Mouse (Mus musculus) midbrain, embryonic 10.5 days (tissue): Measurements from ENCODE around the gene 1700017N19Rik. TPM values are rescaled to one million over a fixed set of nuclear protein-coding genes. Genes with fewer than 3 reads are reported as not detected.
"Not testable (repeated sequence)": the region's sequence is repeated elsewhere in the genome, so short reads cannot be mapped to it uniquely, and the experiment has no call there.

Source experiments
- DNase-seq: peaks from one replicate; pipeline ENCODE4 v3.0.0-alpha.2; 2017; ENCODE audit warnings: low spot score
- H3K27ac ChIP-seq: fragments of 300-500 bp; sonication (generic); replicated peaks from 2 replicates; pipeline ENCODE4 v1.5.1; 2016; ENCODE audit warnings: mild to moderate bottlenecking
- H3K27me3 ChIP-seq: fragments of 300-500 bp; sonication (generic); 2 replicates; pipeline ENCODE4 v1.6.1; 2016; ENCODE audit warnings: low read depth, mild to moderate bottlenecking; ENCODE audit not compliant: poor library complexity, severe bottlenecking
- H3K36me3 ChIP-seq: fragments of 300-500 bp; sonication (generic); 2 replicates; pipeline ENCODE4 v1.6.1; 2016; ENCODE audit warnings: mild to moderate bottlenecking, moderate library complexity
- H3K4me1 ChIP-seq: fragments of 300-500 bp; sonication (generic); 2 replicates; pipeline ENCODE4 v1.6.1; 2016
- H3K4me3 ChIP-seq: fragments of 300-500 bp; sonication (generic); 2 replicates; pipeline ENCODE4 v1.5.1; 2016; ENCODE audit warnings: mild to moderate bottlenecking, moderate library complexity
- H3K9me3 ChIP-seq: fragments of 300-500 bp; sonication (generic); replicated peaks from 2 replicates; pipeline ENCODE4 v1.6.1; 2016; ENCODE audit warnings: mild to moderate bottlenecking
- WGBS: fragments of 180-500 bp; shearing (Covaris S2); methylation state at CpG from one replicate; pipeline ENCODE4 v1.1.7; 2016; 5-methylcytosine and 5-hydroxymethylcytosine counted together
- polyA plus RNA-seq: library from polyadenylated mRNA; unstranded; fragments of >200 nt; fragmentation: Nextera tagmentation; extraction: Ambion mirVana; gene quantifications from 2 replicates; pipeline ENCODE4 v1.2.1, GENCODE M21; 2016

1700017N19Rik gene
- not detected in 2 replicates for polyA plus RNA-seq

DNA sequence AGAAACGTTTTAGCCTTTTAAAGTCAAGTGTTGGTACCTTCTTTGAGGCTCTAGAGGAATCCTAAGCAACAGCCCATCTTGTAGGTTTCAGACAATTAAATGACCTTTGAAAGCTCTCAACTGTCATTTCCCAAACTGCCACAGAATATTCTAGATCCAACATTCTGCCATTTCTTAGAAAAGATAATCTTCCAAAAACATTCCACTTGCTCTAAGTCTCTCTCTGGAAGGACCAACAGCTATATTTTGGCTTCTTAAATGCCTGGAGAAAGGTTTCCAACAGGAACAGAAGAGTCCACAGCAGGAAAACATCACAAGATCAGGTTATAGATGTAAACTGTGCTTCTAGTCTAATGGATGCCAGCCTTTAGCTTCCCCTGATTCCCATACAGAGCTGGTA is at the start of gene 1700017N19Rik, which contains the start of gene 4930430F08Rik:
1700017N19Rik (plus strand) TSS at position 162 of the 400 bp plus-strand sequence.
4930430F08Rik (minus strand) TSS at position 101 of the 400 bp plus-strand sequence.
- peak within 1 kb of the TSS; percentile 87; the same call in 1 of the 2 replicates for H3K27ac ChIP-seq
- DNase-seq, result no peak
- H3K9me3 ChIP-seq, result no peaks in the 10 kb centered on the region
- no peaks in the 10 kb centered on the region for H3K27me3 ChIP-seq
- no peaks in the 10 kb centered on the region for H3K36me3 ChIP-seq
- H3K4me3 ChIP-seq, result peak within 1 kb of the TSS; percentile 79
- peaks cover 12% of the 10 kb centered on the region for H3K4me1 ChIP-seq
- WGBS, result 85% methylated on average over 1 of the region's 1 CpGs

DNA sequence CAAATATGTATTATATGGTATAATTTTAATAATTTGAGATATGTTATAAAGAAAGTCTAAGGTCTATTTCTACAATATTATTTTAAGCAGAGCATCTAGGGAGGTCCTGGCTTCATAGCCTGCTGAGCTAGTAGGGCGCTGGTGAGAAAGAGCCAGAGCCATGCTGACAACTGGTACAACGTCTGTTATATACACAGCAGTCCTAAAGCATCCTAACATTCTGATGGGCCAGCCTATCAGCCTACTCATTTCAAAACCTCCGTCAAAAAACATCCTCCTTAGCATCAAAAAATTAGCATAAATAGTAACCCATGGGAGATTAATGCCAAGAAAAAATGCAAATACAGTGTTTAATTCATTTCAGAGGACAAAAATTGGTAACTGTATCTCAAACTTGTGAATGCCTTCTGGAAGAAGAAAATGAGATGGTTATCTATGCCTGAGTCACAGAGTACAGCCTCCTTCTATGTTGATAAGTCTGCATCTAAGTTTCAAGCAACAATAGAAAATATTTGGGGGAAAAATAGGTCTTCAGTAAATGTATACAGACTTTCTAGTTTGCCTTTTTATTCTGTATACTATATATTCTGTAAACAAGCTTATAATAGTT is 33.6 kb upstream of the 1700017N19Rik start:
- Histone ChIP-seq H3K4me1 (no peaks in the 10 kb centered on the region), H3K9me3 (no peaks in the 10 kb centered on the region), H3K27me3 (no peaks in the 10 kb centered on the region), H3K27ac (no peak overlapping the region), H3K4me3 (no peak overlapping the region), H3K36me3 (peaks cover 33% of the 10 kb centered on the region)
- DNase-seq, result no peak
- WGBS, result 93% methylated on average over 3 of the region's 3 CpGs

DNA sequence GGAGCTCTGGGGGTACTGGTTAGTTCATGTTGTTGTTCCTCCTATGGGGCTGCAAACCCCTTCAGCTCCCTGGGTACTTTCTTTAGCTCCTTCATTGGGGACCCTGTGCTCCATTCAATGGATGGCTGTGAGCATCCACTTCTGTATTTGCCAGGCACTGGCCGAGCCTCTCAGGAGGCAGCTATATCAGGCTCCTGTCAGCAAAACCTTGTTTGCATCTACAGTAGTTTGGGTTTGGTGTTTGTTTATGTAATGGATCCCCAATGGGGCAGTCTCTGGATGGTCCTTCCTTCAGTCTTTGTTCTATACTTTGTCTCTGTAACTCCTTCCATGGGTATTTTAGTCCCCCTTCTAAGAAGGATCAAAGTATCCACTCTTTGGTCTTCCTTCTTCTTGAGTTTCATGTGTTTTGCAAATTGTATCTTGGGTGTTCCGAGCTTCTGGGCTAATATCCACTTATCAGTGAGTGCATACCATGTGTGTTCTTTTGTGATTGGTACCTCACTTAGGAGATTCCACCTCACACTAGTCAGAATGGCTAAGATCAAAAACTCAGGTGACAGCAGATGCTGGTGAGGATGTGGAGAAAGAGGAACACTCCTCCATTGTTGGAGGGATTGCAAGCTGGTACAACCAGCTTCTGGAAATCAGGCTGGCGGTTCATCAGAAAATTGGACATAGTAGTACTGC is 29.9 kb upstream of the 1700017N19Rik start:
- DNase-seq, H3K9me3 ChIP-seq, H3K4me1 ChIP-seq, H3K27ac ChIP-seq, H3K27me3 ChIP-seq, H3K4me3 ChIP-seq: not testable (repeated sequence)
- H3K36me3 ChIP-seq, result peaks cover 60% of the 10 kb centered on the region
- WGBS, result 94% methylated on average over 3 of the region's 3 CpGs

DNA sequence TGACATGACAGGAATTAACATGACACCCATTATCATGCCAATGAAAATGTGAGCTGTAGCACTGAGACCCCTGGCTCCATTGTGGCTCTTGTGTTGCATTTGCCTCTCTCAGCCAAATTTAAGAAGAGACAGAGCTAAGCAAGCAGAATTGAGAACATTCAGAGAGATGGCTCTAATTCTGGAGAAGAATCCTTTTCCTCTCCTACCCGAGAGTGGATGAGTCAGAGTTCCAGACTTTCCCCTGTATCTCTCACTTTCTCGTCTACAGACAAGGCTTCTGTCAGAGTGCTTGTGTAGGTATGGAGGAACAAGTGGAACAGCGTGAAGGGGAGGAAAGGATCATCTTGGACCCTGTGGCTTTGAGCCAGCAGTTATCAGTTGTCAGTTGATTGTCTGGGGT is 26.2 kb upstream of the 1700017N19Rik start:
- Histone ChIP-seq H3K4me1 (no peaks in the 10 kb centered on the region), H3K36me3 (peaks cover 75% of the 10 kb centered on the region), H3K27me3 (no peaks in the 10 kb centered on the region), H3K4me3 (no peak overlapping the region), H3K27ac (no peak overlapping the region), H3K9me3 (no peaks in the 10 kb centered on the region)
- DNase-seq, result no peak
- 91% methylated on average over 3 of the region's 3 CpGs for WGBS

DNA sequence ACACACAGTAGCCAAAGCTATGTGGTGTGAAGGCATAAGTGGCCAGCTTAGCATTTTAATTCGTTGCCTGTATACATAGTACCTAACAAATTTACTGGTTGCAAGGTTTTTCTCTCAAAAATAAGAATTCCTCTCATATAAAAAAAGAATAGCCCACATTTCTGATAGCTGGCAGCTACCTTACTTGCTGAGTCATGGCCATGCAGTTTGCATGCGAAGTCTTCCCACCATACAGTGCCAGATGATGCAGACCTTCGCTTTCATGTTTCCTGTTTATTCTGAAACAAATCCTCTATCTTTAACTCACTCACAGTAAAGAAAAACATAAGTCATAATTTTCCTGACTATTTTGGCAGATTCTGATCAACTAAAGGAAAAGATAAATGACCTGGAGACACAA is 18.6 kb upstream of the 1700017N19Rik start:
- H3K27ac ChIP-seq, result no peak overlapping the region
- DNase-seq, result no peak
- WGBS, result 96% methylated on average over 3 of the region's 3 CpGs
- H3K4me3 ChIP-seq, result no peak overlapping the region
- H3K36me3 ChIP-seq, result peaks cover 52% of the 10 kb centered on the region
- no peaks in the 10 kb centered on the region for H3K9me3 ChIP-seq
- no peaks in the 10 kb centered on the region for H3K4me1 ChIP-seq
- no peaks in the 10 kb centered on the region for H3K27me3 ChIP-seq

DNA sequence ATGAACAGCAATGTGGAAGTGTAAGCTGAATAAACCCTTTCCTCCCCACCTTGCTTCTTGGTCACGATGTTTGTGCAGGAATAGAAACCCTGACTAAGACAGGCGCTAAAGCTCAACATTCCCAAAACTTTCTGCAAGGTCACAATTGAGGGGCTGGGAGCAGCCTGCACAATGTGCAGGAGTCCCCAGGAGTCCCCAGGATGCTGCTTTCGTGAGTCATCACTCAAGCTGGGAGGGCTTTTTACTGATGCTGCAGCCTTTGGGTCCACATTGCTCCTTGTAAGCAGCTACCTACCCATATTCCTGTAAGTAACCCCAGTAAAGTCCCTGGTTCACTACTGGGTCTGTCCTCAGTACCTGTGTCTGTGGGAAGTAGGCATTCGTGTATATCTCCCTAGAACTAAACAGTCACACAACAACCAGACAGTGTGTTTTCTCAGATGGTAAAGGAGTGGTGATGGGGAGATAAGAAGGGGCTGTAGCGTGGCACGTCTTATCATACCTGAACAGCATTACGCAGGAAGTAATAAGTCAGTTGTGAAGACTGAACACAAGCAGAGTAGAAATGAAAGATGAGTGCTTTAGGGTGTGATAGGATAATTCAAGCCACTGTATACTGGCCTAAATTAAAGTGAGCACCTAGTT is 15.7 kb upstream of the 1700017N19Rik start:
- 89% methylated on average over 7 of the region's 7 CpGs for WGBS
- no peak for DNase-seq
- H3K27me3 ChIP-seq, result no peaks in the 10 kb centered on the region

DNA sequence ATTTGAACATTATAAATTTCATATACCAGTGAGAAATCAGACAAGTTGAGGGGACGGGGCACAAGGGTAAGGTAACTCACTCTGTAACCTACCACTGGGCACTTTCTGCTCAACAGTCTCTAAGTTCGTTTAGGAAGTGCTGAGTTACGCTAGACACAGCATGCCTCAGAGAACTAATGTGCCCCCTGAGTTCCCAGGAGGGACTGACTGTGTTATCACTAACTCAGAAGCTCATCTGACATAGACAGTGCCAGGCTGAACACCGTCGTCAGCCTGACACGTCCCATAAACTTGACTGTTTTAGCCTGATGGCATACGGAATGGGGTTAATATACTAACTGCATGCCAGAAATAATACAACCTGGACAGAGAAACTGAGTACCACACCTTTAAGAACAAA is 15.0 kb upstream of the 1700017N19Rik start:
- Histone ChIP-seq H3K4me3 (no peak overlapping the region), H3K27ac (no peak overlapping the region), H3K27me3 (no peaks in the 10 kb centered on the region), H3K4me1 (no peaks in the 10 kb centered on the region), H3K9me3 (no peaks in the 10 kb centered on the region), H3K36me3 (peaks cover 57% of the 10 kb centered on the region)
- WGBS, result 92% methylated on average over 7 of the region's 7 CpGs
- DNase-seq, result no peak

More for the DNA sequence above, 15.7 kb upstream of the 1700017N19Rik start:
- Histone ChIP-seq H3K9me3 (no peaks in the 10 kb centered on the region), H3K4me3 (no peak overlapping the region), H3K36me3 (peaks cover 57% of the 10 kb centered on the region), H3K27ac (no peak overlapping the region), H3K4me1 (no peaks in the 10 kb centered on the region)

DNA sequence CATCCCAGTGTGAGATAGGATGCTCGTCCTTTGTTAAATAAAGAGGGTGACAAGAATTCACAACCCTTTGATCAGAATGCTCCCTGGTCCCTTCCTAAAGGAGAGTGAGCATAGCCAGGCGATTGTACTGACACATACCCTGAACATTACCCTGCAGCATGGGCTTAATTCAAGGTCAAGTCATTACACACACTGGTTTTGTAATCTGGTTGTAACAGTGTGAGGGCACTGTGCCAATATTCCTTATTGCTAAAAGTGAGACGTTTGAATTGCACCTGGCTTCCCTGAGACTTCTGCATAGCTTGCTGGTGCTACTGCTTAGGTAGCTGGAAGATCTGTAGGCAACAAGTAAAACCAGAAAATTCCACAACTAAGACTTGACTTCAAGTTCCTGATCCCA is 6.1 kb upstream of the 1700017N19Rik start:
- no peak overlapping the region for H3K4me3 ChIP-seq
- no peak for DNase-seq
- peaks cover 12% of the 10 kb centered on the region for H3K4me1 ChIP-seq
- no peak overlapping the region for H3K27ac ChIP-seq
- H3K9me3 ChIP-seq, result no peaks in the 10 kb centered on the region
- H3K36me3 ChIP-seq, result peaks cover 10% of the 10 kb centered on the region
- no peaks in the 10 kb centered on the region for H3K27me3 ChIP-seq
- 91% methylated on average over 3 of the region's 3 CpGs for WGBS

DNA sequence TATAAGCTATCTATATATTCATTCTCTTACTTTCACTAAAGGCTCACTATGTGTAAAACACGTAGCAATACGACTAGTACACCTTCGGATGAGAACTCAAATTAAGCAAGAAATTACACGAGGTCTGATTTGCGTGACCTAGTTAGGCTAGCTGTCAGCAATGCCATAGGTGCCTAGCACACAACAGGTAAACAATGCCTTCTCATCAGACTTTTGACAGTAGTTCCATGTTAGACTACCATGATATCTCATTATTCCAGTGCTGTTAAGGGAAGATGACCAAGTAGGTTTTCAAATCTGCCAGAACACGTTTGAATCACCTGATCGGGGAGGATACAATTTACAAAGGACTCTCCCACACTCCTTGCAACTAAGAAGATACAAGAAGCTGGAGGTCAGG is 1.8 kb upstream of the 1700017N19Rik start:
- no peaks in the 10 kb centered on the region for H3K27me3 ChIP-seq
- H3K36me3 ChIP-seq, result peaks cover 10% of the 10 kb centered on the region
- H3K4me3 ChIP-seq, result peak overlapping the region; percentile 79
- WGBS, result 55% methylated on average over 7 of the region's 7 CpGs
- peak overlapping the region; percentile 87 for H3K27ac ChIP-seq
- no peaks in the 10 kb centered on the region for H3K9me3 ChIP-seq
- no peak for DNase-seq
- H3K4me1 ChIP-seq, result peaks cover 12% of the 10 kb centered on the region

DNA sequence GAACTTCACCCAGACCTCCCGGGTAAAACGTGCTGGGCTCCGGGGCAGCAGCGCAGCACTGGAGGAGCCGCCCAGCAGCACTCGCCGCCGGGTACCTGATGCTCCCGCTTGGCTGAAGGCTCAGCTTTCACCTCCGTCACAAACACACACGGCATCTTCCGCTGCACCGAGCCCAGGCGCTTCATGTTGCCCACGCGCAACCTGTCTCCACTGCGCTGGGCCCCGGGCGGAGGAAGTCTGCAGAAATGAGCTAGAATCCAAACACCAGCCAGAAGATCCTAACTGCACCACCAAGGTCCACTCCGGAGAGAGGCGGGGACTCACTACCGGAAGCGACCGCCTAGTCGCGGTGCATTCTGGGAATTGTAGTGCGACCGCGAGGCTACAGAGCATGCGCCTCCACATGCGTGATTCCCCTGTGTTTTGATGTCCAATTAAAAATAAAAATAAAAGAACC is 1.3 kb upstream of the 1700017N19Rik start:
- Histone ChIP-seq H3K4me3 (peak overlapping the region; percentile 79), H3K36me3 (peaks cover 7% of the 10 kb centered on the region), H3K27ac (peak overlapping the region; percentile 87), H3K4me1 (peaks cover 12% of the 10 kb centered on the region), H3K9me3 (no peaks in the 10 kb centered on the region), H3K27me3 (no peaks in the 10 kb centered on the region)
- DNase-seq, result peak; percentile 89
- WGBS, result under 1% methylated on average over 31 of the region's 31 CpGs

DNA sequence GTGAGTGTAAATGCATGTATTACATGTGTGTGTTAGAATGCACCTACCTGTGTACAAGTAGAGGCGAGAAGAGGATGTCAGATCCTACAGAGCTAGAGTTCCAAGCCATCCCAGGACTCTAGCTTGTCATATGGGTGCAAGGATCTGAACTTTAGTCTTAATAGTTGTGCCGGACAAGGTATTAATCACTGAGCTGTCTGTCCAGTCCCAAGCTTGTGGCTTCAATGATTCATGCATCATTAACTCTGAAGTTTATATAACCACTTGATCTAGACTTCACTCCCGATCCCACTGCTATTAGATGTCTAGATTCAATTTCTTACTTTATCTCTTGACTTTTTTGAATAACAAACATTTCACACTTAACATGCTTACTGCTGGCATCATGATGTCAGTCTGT is 8.1 kb downstream of the 1700017N19Rik start:
- Histone ChIP-seq H3K4me1 (no peaks in the 10 kb centered on the region), H3K9me3 (no peaks in the 10 kb centered on the region), H3K4me3 (no peak overlapping the region), H3K27ac (no peak overlapping the region), H3K27me3 (no peaks in the 10 kb centered on the region), H3K36me3 (no peaks in the 10 kb centered on the region)
- no peak for DNase-seq
- 86% methylated on average over 3 of the region's 3 CpGs for WGBS

DNA sequence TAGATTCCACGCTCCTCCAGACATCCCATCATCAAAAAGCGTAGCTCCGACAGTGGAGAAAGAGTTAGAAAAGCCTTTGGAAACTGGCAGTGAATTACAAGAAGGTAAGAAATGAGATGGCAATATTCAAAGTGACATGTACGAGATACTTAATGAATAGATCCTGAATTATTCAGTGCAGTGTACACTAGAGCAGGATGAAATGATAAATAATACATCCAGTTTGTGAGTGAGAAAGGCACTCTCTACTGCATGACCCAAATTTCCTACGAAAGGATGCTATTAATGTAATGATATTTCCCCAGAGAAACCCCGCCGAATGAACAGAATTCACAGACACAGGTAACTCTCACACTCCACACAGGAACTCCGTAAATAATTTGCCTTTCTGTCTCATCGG is 13.2 kb downstream of the 1700017N19Rik start:
- no peaks in the 10 kb centered on the region for H3K27me3 ChIP-seq
- no peaks in the 10 kb centered on the region for H3K4me1 ChIP-seq
- H3K27ac ChIP-seq, result no peak overlapping the region
- WGBS, result 90% methylated on average over 9 of the region's 9 CpGs
- no peak overlapping the region for H3K4me3 ChIP-seq
- DNase-seq, result no peak
- no peaks in the 10 kb centered on the region for H3K36me3 ChIP-seq
- no peaks in the 10 kb centered on the region for H3K9me3 ChIP-seq

DNA sequence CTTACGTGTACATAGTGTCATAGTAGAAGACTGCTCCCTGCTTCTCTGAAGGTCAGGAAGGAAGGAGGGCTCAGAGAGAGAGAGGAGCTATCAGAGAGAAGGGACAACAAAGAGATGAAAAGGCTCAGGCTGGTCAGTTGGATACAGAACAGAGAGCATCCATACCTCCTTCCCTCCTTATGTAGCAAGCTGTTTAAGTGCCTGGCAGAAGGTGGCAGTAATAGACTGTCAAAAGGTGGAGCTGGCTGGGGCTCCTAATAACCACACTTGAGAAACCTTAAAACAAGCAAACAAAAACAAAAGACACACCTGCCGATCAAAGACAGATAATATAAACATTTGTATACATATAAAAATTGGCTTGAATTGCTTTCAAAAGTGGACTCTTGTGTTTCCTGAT is 14.0 kb downstream of the 1700017N19Rik start:
- no peak for DNase-seq
- 76% methylated on average over 2 of the region's 2 CpGs for WGBS
- no peaks in the 10 kb centered on the region for H3K36me3 ChIP-seq
- no peak overlapping the region for H3K27ac ChIP-seq
- H3K4me1 ChIP-seq, result no peaks in the 10 kb centered on the region
- H3K9me3 ChIP-seq, result no peaks in the 10 kb centered on the region
- H3K27me3 ChIP-seq, result no peaks in the 10 kb centered on the region
- no peak overlapping the region for H3K4me3 ChIP-seq
